Mouse (Mus musculus): ENCODE measurements around the gene Zfp790. TPM values are rescaled to one million over a fixed set of nuclear protein-coding genes. Genes with fewer than 3 reads are reported as not detected.

Zfp790 gene
- 9.0 and 10.0 TPM in 2 replicates for polyA plus RNA-seq (2012; rRNA removed)

DNA sequence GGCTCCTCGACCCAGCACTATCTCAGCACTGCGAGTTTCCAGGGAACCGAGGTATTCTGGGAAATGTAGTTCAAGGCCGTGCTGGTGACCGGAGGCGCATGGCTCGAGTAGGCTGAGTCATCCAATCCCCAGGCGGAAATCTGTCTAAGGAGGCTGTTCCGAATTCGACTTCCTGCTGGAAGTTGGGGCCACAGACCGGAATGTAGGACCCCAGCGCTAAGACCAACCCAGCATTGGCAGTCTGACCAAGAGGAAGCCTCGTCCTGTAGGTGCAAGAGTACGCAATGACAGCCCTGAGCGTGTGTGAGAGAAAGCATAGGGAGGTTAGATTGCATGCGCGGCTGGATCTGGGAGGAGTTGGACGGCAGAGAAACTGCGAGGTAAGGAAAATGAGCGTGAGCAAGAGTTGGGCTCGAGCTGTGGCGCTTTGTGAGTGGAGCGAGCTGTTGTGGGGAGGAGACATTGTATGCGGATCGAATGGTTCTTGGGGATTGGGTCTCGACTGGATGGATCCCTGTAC, at the start of gene Zfp790:
Gene Zfp790 (plus strand): TSS at position 205 of the 520 bp plus-strand sequence.
- peak; percentile 93 to 95 for DNase-seq (ENCODE audit: extremely low spot score in 1 of 2, low spot score in 1 of 2)

DNA sequence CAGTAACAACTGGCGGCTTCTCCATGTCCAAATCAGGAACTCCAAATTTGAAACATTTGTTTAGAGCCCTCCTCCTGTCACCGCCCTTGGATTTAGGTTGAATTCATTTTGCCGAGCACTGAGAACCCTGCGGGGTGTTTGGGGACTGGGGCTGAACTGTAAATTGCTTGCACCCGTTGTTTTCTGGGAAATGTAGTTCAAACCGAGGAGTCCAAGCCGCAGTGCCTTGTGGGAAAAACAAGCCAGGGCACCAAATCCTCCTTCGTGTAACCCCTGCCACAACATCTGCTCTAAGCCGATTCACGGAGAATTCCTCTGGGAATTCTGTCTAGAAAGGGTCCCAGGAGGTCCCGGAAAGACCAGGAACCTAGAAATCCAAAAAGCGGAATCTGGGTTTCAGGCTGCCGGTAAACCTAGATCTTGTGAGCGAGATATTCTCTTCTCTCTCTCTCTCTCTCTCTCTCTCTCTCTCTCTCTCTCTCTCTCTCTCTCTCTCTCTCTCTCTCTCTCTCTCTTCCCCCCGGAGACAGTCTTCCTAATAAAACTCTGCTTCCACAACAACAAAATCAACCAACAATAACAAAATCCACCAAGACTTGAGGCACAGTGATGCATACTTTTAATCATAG, 48.7 kb upstream of the Zfp790 start:
- peak; percentile 77 to 92 for DNase-seq (ENCODE audit: extremely low spot score in 1 of 2, low spot score in 1 of 2)

DNA sequence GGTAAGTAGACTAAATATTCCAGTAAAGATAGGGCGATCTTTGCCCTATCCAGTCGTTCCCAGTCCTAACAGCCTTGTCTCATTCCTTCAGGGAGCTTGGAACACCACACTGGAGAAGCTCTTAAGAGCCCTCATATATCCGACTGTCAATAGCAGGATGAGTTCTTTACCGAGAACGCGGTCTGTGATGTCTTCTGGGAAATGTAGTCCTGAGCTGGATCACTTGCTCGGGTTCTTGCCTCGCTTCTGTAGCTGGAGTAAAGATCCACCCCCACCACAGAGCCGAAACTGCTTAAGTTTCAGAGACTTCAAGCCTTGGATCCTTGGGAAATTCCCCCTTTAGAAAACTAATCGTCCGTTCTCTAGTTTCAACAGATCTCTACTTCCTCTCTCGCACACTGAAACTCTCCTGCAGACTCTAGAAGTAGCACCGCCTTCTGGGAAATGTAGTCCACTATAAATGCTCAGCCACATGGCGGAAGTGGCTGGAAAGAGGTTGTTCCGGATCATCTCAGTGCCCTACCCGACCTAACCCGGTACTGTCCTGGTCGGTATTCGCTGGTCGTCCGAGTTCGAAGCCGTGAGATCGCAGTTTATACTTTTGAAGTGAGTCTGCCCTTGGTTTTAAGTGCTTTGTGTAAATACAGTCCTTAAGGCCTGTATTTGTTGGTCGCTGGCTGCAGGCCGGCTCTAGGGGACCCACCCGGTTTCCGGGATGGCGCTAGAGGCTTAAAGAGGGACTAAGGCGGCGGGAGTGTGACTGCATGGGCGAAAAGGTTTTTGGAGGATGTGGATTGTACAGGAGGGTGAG, 47.6 kb upstream of the Zfp790 start, which contains the start of gene Zfp84:
Gene Zfp84 (plus strand): TSS at position 463 of the 811 bp plus-strand sequence.
- peak; percentile 94 to 95 for DNase-seq (ENCODE audit: extremely low spot score in 1 of 2, low spot score in 1 of 2)

DNA sequence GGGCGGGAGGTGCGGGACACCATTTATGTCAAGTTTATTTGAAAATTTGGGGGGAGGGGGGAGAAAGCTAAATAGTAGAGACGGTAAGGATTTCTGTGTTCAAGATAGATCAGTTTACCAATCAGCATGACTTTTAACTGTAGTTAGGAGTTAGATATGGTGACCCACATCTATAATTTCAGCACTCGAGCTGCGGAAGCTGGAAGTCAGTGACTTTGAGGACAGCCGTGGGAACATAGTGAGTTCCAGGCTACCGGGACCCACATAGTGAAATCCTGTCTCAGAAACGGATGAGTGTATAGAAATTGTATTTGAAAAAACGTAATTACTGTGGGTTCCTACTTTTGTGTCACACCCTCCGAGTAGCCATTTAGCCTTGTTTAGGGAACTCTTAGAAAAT, 46.9 kb upstream of the Zfp790 start:
- DNase-seq (ENCODE audit: extremely low spot score in 1 of 2, low spot score in 1 of 2), result no peak

DNA sequence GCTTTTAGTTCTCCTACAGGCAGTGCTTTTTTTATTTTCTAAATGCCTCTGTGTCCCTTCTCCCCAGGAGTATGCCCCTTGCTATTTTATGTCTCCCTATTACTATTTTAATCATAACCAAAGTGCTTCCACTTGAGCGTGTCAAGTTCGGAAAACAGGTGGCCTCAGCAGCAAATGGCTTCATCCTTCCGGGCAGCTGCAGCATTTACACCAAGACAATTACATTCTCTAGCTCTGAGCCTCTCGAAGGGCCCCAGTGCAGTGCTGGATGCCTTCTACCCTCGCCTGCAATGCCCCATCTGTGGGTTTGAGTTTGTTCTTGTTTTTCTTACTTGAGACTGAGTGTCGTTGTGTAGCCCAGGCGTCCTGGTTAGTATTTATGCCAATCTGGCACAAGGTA, 42.4 kb upstream of the Zfp790 start:
- no peak for DNase-seq (ENCODE audit: extremely low spot score in 1 of 2, low spot score in 1 of 2)

DNA sequence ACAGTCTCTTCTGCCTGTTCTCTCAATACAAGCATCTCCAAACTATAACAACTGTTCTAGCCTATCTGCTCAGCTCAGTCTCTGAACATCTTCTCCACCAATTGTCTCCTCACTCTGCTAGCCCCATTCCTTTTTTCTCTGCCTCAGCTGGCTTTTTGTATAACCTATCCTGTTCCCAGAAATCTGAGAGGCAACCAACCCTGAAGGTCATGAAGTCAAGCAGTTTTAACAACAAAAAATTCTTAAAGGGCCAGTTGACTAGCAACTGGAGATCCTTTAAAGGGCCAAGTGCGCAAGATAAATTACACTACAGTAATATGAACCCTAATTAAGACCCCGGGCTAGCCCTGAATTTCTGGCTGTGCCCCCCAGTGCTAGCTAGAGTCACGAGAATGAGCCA, 41.5 kb upstream of the Zfp790 start:
- DNase-seq (ENCODE audit: extremely low spot score in 1 of 2, low spot score in 1 of 2), result no peak

DNA sequence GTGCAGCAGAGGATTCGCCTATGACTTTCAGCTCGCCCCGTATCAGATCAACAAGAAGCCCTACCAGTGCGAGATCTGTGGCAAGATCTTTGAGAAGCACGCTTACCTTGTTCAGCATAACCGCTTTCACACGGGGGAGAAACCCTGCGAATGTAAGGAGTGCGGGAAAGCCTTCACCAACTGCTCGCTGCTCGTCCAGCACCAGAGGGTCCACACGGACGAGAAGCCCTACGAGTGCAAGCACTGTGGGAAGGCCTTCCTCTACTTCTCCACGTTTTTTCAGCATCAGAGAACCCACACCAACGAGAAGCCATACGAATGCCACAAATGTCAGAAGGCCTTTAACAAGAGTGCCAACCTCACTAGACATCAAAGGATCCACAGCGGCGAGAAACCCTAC, 39.3 kb upstream of the Zfp790 start:
- no peak for DNase-seq (ENCODE audit: extremely low spot score in 1 of 2, low spot score in 1 of 2)

DNA sequence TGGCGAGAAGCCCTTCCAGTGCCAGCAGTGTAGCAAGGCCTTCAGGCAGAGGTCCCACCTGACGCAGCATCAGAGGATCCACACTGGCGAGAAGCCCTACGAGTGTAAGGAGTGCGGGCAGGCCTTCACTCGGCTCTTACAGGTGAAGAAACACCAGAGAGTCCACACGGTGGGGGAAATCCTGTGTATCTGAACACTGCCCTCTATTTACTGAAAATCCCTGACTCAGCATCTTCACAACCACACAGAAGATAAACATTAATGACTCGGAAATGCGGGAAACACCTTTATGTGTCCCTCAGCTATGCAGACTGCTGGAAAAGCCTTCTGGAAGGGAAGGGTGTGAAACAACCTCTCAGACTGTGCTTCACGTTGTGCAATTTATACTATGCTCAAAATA, 38.5 kb upstream of the Zfp790 start:
- no peak for DNase-seq (ENCODE audit: extremely low spot score in 1 of 2, low spot score in 1 of 2)

DNA sequence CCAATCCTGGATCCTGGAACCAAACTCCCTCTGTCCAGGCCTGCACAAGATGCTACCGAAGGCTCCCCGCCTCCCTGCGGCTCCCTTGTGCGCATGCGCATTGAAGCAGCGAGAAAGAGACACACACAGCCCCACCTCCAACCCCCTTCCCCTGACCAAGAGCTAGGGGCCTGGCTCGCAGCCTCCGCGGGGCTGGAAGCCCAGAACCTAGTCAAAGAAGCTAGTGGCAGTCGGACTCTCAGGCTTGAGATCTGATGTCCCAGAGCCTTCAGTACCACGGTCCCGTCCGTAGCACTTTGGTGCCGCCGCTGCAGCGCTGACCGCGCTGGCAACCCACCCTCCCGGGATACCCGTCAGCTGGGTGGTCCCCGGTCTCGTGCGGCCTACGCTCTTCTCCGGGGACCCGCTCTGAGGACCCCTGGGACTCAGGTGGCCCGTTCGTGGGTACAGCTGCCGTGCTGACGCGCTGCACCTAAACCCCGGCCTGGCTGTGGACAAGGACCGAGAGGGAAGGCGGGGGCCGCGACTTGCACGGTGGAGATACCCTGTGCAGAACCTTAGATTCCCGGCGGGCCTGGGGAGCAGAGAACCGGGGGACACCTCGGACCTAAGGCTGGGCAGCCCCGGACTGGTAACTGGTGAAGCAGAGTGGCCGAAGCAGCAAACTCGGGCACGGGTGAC, 31.9 kb upstream of the Zfp790 start, which contains the start of gene Zfp30:
Gene Zfp30 (plus strand): TSS at position 128 of the 681 bp plus-strand sequence.
- DNase-seq (ENCODE audit: extremely low spot score in 1 of 2, low spot score in 1 of 2), result peak; percentile 62 to 88

DNA sequence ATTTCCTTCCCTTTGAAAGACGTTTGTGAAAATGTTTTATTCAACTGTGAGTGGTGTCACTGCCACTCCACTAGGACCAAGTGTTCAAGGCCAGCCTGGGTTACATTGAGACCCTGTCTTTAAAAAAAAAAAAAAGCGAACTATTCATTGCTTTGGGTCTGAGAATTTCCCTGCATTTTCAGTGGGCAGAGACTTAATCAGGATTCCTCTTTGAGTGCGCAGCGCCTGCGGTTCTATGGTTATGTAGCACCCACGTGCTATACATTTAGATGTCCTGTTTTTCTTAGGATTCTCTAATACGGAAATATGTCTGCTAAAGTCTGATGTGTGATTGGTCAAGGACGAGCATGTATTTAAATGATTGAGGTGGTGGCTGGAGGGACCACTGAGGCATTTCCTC, 30.9 kb upstream of the Zfp790 start:
- peak in 1 of 2 experiments; percentile 19 for DNase-seq (ENCODE audit: extremely low spot score in 1 of 2, low spot score in 1 of 2)

DNA sequence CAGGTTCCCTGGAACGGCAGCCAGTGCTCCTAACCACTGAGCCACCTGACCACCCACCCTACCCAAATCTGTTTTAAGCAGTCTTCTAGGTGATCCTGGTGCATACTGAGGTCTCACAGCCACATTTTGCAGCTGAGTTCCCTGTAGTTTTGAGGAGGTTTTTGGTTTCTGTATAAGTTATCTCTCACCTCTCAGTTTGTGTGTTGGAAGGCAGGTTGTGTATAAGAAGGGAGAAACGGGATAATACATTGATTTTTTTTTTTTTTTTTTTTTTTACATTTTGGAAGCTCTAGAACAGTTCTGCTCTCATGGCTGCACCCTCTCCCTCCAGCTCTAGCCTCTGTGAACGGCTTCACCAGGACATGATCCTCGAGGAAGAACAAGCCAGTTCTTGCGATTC, 30.0 kb upstream of the Zfp790 start:
- DNase-seq (ENCODE audit: extremely low spot score in 1 of 2, low spot score in 1 of 2), result no peak

DNA sequence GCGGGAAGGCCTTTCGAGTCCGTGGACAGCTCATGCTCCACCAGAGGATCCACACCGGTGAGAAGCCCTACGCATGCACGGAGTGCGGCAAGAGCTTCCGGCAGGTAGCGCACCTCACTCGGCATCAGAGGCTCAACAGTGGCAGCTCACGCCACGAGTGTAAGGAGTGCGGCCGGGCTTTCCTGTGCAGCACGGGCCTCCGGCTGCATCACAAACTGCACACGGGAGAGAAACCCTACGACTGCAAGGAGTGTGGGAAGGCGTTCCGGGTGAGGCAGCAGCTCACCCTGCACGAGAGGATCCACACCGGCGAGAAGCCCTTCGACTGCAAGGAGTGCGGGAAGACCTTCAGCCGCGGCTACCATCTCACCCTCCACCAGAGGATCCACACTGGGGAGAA, 23.0 kb upstream of the Zfp790 start:
- no peak for DNase-seq (ENCODE audit: extremely low spot score in 1 of 2, low spot score in 1 of 2)

DNA sequence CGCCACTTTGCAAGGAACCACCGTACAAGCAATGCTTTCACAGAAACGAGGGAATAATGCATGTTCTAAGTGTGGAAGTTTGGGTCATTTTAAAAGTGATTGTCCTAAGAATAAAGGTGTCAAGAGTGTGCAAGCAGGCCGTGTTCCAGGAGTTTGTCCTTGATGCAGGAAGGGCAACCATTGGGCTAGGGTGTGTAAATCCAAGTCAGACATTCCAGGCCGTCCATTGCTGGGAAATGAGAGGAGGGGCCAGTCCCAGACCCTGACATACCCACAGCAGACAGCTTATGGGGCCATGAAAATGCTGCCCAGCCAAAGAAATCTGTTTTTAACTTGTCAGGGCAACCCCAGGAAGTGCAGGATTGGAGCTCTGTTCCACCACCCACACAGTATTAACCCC, 8.9 kb upstream of the Zfp790 start:
- no peak for DNase-seq (ENCODE audit: extremely low spot score in 1 of 2, low spot score in 1 of 2)

DNA sequence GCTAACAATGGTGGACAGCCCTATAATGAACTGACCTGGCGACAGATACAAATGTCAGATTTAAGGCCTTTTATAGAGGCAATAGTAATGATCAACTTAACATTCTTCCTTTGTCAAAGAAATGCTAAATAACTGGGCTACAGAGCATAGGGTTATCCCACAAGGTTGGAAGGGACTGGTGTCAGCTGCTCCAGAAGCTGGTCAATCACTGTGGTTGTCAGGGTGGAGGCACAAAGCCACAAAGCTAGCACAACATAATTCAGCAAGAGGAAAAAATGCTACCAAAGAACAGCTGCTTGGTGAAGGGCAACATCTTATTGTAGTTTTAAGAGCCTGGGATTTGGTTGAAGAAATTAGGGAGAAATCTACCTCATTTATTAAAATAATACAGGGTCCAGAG, 3.7 kb upstream of the Zfp790 start:
- no peak for DNase-seq (ENCODE audit: extremely low spot score in 1 of 2, low spot score in 1 of 2)

DNA sequence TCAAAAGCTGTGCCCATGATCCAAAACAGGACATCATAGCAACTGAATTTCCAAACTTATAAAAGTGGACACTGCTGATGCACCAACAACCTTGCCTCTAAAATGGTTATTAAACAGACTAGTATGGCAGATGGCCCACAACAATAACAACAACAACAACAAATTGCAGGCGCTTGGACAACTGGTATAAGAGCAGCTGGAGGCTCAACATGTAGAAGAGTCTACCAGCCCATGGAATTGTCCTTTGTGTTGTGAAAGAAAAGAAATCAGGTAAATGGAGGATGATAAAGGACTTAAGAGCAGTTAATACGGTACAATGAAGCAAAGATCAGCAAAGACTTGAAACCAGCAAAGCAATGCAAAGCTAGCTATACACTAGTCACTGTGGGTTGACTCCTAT, 1.5 kb upstream of the Zfp790 start:
- no peak for DNase-seq (ENCODE audit: extremely low spot score in 1 of 2, low spot score in 1 of 2)

DNA sequence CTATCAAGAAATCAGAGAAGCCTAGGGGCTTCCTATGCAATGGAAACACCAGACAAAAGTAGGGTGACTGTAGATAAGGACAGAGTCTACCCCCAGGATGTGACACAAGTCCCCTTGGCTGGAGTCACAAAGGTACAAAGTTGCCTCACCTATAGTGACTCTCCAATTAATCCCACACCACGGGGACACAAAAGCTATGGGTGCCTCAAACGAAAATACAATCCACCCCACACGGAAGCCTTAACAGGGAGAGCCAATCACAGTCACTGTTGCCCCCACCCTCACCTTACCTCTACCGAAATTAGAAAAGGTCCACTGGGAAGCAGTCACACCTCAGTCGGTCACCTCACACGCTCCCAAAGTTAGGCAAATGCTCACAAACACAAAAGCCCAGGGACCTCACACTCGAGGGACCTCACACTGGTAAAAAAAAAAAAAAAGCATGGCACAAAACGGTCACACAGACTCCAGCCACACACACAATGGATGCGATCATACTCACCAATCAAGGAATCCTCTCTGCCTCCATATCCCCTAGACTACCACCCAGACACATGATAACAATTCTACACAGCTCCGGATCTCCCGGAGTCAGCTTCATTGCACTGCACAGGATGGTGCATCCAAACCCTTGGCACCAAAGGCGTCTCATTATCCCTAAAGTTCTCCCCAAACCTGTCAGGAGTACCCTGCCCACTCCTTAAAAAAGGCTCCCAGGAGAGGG, 691 bp upstream of the Zfp790 start:
- DNase-seq (ENCODE audit: extremely low spot score in 1 of 2, low spot score in 1 of 2), result no peak

DNA sequence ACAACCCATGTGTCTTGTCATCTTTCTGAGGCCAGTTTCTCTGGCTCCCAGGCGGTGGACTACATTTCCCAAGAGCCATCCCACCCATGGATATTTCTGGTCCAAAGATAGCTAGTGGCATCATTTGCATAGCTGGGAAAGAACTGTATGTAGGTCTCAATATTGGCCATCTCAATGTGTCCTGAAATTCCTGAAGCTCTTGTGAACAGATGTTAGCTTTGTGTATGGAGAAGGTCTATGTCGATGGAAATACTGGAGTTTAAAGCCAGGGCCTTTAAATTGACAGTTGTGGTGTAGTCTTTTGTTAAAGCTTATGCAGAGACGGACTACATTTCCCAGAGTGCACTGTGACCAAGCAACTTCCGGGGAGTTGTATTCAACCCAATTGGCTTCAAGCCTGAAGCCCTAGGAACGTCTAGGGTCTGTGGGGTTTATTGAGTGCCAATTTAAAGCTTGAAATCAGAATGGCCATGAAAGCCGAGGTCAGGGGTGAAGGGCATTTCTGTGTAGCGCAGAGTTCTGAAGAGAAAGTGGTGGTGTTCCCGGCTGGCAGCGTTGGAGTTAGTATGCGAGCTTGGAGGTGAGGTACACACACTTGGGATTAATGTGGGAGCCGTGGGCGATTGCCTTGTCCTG, 2.8 kb downstream of the Zfp790 start:
- DNase-seq (ENCODE audit: extremely low spot score in 1 of 2, low spot score in 1 of 2), result peak; percentile 70 to 87

DNA sequence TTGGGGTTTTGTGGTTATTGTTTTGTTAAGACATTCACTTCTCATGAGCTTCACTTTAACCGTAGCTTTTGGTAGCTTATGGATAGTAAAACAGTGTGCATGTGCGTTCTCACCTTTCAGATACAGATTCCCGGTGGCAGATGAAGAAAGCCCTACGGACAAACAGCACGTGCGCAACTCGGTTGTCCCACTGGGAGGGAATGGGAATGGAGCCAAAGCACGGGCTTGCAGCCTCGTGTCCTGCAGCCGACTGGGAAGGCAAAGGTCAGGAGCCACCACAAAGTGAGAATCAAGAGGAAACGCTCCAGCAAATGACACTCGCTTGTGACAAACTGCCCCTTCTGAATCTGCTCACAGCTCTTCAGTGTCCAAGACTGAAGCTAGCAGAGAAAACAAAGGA, 12.1 kb downstream of the Zfp790 start:
- no peak for DNase-seq (ENCODE audit: extremely low spot score in 1 of 2, low spot score in 1 of 2)

DNA sequence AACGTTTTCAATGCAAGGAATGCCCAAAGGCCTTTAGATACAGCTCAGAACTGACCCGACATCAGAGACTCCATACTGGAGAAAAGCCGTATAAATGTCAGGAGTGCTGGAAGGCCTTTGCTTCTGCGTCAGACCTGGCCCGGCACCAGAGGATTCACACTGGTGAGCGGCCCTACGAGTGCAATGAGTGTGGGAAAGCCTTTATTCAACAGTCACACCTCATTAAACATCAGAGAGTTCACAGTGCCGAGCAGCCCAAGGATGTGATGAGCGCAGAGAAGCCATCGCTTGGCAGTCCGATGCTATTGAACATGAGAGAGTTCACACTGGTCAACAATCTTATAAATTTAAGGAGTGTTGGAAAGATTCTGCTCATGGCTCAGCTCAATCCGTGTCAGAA, 13.9 kb downstream of the Zfp790 start:
- no peak for DNase-seq (ENCODE audit: extremely low spot score in 1 of 2, low spot score in 1 of 2)

DNA sequence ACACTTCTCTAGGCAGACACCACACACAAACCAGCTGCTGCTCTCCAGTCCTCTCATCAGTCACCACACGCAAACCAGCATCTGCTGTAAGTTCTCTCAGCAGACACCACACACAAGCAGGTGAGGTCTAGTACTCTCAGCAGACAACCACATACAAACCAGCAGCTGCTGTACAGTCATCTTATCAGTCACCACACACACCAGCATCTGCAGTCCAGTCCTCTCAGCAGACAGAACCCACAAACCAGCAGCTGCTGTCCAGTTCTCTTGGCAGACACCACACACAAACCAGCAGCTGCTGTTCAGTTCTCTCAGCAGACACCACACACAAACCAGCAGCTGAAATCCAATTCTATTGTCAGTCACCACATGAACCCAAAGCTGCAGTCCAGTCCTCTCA, 20.9 kb downstream of the Zfp790 start:
- DNase-seq (ENCODE audit: extremely low spot score in 1 of 2, low spot score in 1 of 2), result no peak

Data from frontal cortex, adult 2 months (tissue).